Mouse (Mus musculus) monocyte, adult 5-6 weeks (primary cell): ENCODE measurements at regions not wholly inside any gene's neighbourhood (a gene's known extent, or its start where the extent isn't known, plus 50 kb on each side); places are given as distances from the start of the nearest gene placed in this dataset.

Experiments
- ATAC-seq: fragments of 153-309, 156-312 bp; replicated peaks from 2 replicates; pipeline ENCODE4 v1.8.0; 2017; ENCODE audit warnings: mild to moderate bottlenecking; ENCODE audit not compliant: low TSS enrichment, insufficient number of reproducible peaks, severe bottlenecking, poor library complexity, low FRiP score

DNA sequence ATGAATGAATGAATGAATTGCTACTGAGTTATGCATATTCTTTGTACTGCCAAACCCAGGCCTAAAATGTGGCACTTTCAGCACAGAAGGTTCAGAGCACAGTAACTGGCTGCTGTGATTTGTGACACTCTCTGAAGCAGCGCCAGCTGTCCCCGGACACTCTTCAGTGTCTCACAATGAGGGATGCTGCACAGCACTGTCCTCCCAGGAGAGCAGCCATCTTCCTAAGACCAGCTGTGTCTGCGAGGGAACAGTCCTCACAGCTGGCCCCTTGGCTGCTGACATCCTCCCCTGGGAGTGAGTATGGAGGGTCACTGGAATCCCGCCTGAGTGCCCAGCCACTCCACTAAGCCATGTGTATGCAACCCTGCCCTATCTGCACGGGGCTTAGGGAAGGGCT is 265.9 kb upstream of the Zfp637 start:
- ATAC-seq = no peak

DNA sequence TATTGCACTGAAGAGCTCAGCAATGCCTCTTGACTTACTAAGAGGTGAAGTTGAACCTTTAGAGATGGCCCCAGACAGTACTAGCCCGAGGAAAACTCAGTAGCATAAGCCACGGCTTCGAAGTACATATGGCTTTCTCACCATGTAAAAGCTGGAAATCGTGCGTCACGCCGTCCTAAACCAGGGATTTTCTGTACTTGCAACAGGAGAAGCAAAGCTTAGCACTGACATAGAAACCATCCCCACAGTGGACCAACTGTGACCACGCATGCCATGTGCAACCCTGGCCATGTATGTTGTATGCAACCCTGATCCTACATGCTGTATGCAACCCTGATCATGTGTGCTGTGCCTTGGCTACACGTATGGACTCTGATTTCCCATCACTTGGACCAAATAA is 265.0 kb upstream of the Zfp637 start:
- ATAC-seq = no peak

GRCm38 (mm10) chr6:117577539-117578521 is 263.1 kb upstream of the Zfp637 start:
- ATAC-seq = no peak

DNA sequence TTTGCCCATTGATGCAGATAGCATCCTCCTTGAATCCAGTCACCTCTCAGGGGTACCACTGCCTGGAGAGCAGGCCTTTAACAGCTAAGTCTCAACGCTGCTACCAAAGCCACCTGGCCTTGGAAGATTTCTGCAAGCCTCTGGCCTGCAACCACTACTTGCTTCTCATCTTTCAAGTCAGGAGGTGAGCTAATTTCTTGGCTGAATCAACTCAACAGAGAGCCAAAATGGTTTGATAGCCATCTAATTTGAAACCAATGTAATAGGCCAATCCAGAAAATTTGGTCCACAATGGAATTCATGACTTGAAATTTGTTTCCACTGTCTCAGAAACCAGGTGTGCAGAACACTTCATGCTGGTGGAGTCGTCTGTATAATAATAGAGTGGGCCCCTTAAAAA is 260.0 kb upstream of the Zfp637 start:
- no peak for ATAC-seq

DNA sequence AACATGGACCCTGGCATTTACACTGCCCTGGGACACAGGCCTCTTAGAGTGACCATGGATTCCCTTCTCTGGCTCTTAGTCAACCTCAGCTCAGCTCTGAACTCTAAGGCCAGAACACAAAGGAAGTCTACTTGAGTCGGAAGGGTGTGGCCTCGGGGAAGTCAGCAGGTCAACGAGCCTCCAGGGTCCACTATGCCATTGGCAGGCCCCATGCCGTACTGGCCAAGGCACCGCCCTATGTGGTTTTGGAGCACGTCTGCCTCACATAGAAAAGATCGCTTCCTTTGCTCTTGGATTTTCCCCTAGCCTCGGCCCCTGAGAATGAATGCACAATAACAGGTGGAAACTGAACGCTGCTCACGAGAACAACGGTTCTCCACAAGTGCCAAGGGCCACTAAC is 257.9 kb upstream of the Zfp637 start:
- no peak for ATAC-seq

- no peak for ATAC-seq
Observed at GRCm38 (mm10) chr6:117584563-117584962, 256.4 kb upstream of the Zfp637 start.

- ATAC-seq = no peak
Observed at GRCm38 (mm10) chr6:117596166-117596840, 244.7 kb upstream of the Zfp637 start.

DNA sequence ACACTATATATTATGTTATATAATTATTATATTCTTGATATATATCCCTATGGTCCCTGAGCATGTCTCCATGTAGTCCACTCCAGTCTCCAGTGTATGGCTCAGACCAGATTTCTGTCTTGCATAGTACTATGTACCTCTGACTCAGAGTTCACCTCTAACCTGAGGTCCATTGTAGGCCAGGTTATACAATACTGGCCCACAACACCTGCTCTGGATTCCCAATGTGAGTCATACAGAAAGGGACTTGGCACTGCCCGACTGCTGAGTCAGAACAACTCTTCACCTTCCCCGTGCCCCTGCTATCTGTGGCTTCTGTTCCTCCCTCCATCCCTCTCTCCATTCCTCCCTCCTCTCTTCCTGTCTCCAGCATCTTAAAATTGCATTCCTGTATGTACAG is 236.1 kb upstream of the Zfp637 start:
- no peak for ATAC-seq

- no peak for ATAC-seq
Observed at GRCm38 (mm10) chr6:117605685-117606084, 235.3 kb upstream of the Zfp637 start.

DNA sequence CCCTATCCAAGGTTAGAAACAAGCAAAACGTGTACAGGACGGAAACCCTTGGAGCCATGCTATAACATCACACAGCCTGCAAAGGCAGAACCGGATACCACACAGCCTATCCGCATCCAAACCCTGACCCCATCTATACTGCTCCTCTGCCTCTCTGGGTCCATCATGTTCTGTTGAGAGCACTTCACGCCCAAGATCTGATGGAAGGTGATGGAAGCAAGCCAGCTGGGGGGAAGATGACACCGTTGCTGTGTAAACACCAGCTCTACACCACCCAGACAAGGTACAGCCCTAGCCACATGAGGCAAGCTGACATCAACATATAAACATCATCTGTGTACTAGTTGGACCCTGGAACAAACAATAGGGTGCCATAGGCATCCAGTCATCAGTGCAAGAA is 234.8 kb upstream of the Zfp637 start:
- ATAC-seq = no peak

DNA sequence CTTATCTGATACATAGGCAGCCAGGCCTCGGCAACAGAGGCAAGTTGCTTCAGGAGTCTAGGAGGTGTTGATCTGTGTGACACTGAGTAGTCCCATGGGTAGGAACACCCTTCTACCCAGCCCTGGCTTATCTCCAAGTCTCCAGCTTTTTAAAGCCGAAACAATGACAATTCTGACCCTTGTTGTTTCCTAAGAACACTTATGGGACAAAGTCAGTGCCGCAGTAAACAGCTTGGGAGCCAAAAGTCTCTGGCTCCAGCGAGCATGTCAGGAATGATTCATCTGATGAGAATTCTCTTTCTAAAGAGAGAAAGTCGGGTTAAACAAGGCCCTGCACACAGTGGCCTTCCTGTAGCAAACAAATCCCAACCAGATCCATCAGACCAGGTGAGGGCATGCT is 234.0 kb upstream of the Zfp637 start:
- no peak for ATAC-seq

GRCm38 (mm10) chr6:117609476-117610404 is 231.2 kb upstream of the Zfp637 start:
- ATAC-seq = no peak

GRCm38 (mm10) chr6:117611281-117611680 is 229.7 kb upstream of the Zfp637 start:
- no peak for ATAC-seq

GRCm38 (mm10) chr6:117611965-117612364 is 229.0 kb upstream of the Zfp637 start:
- no peak for ATAC-seq

- no peak for ATAC-seq
Observed at GRCm38 (mm10) chr6:117612421-117612820, 228.6 kb upstream of the Zfp637 start.

GRCm38 (mm10) chr6:117613656-117614350 is 227.2 kb upstream of the Zfp637 start:
- ATAC-seq = no peak

DNA sequence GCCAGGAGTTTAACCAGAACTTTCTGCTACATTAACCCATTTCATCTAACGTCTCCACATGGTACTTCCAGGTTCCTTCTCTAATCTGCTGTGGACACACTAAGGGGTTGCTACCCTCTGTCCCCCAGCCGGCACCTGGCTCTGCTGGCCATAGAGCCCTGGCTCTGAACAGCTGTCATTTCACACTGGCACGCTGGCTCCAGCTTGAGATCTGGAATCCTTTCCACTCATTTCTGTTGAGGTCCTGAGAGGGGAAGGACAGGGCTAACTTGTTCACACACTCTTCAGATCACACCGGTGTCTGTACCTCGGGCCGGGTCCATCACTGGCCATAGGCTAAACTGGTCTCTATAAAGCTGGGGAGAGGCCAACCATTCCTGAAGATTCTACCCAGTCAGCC is 226.6 kb upstream of the Zfp637 start:
- no peak for ATAC-seq

DNA sequence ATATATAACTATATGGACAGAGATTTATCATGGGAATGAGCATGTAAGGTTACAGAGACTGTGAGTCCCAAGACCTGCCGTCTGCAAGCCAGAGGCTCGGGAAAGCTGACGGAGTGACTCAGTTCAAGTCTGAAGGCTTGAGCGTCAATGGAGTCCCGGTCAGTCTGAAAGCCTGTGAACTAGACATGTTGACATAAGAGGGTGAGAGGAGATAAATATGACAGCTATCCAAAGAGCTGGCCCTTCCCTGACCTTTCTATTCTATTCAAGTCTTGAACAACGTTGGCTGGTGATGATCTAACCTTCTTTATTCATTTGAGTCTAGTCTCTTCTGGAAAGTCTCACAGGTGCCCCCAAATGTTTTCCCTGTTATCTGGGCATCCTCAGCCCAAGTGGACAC is 223.8 kb upstream of the Zfp637 start:
- no peak for ATAC-seq
